ENCODE assay signal across 9 mouse cellular contexts in the genomic region with DNA sequence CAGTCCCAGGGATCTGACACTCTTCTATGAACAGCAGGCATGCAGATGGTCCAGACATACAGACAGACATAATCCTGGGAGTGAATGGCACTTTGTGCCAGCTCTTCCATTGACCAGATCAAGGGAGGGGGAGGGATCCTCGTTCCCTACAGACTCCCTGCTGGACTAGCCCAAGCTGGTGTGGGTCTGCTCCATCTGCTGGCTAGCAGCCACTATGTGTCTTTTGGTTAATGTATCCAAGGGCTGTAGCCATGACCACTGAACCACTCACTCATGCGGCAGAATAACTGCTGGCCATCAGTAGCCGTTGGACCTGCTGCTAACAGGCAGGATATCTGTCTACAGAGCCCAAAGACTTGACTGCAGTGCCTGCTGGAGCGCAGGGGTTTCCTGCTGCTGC. TPM values are rescaled to one million over a fixed set of nuclear protein-coding genes. Genes with fewer than 3 reads are reported as not detected.
DNase-seq lines count a peak whose midpoint lies in the region; ATAC-seq lines count a peak whose summit lies in the region.
"Had no signal": no experiment of that assay in that cellular context is flagged by ENCODE, and none has a peak within 500 bp of the region (broad histone marks: within the 10 kb centered on the region; RNA-seq: fewer than 3 reads in every experiment).

No protein-coding gene starts in this region.

- no peak for DNase-seq in heart, postnatal 10 days
- DNase-seq in embryonic facial prominence, embryonic 14.5 days (ENCODE audit: low spot score): no peak
- DNase-seq in neural tube, embryonic 11.5 days (ENCODE audit: low spot score): no peak
- no peak for DNase-seq in yolk sac, embryonic 10.5 days (ENCODE audit: low spot score)
- DNase-seq in lung, postnatal 36 days: no peak
- no peak for DNase-seq in adrenal gland, postnatal 14 days
- DNase-seq: layer of hippocampus, adult 9-11 months had no signal

- intact Hi-C loops in heart, postnatal 10 days (cut with DNase I): no loop called here

- peaks cover 9% of the 10 kb centered on the region for H3K4me1 ChIP-seq in heart, embryonic 12.5 days (replicated peaks)
- H3K4me1 ChIP-seq in embryonic facial prominence, embryonic 14.5 days (ENCODE audit: control insufficient read depth, insufficient read depth, low read length): no peaks in the 10 kb centered on the region
- H3K4me1 ChIP-seq in kidney, embryonic 14.5 days (ENCODE audit: control insufficient read depth, insufficient read depth, low read length): no peaks in the 10 kb centered on the region
- H3K4me1 ChIP-seq in neural tube, embryonic 11.5 days (ENCODE audit: control insufficient read depth, insufficient read depth, low read length): no peaks in the 10 kb centered on the region

- H3K9me3 ChIP-seq in heart, embryonic 12.5 days (replicated peaks): no peaks in the 10 kb centered on the region
- no peaks in the 10 kb centered on the region for H3K9me3 ChIP-seq in embryonic facial prominence, embryonic 14.5 days (ENCODE audit: control insufficient read depth, low read length)
- no peaks in the 10 kb centered on the region for H3K9me3 ChIP-seq in kidney, embryonic 14.5 days (ENCODE audit: control insufficient read depth, low read length)
- no peaks in the 10 kb centered on the region for H3K9me3 ChIP-seq in neural tube, embryonic 11.5 days (ENCODE audit: control insufficient read depth, low read length)

- no peak overlapping the region for H3K4me3 ChIP-seq in heart, embryonic 12.5 days
- H3K4me3 ChIP-seq in embryonic facial prominence, embryonic 14.5 days (ENCODE audit: low read depth, low read length): no peak overlapping the region
- H3K4me3 ChIP-seq in kidney, embryonic 14.5 days (ENCODE audit: low read length): no peak overlapping the region
- no peak overlapping the region for H3K4me3 ChIP-seq in neural tube, embryonic 11.5 days (ENCODE audit: low read depth, low read length)

- ATAC-seq in heart, embryonic 12.5 days (ENCODE audit: insufficient number of reproducible peaks, low FRiP score): no peak
- ATAC-seq in embryonic facial prominence, embryonic 14.5 days (ENCODE audit: low read depth): 0 out of 2 replicates have a peak, but pooled peaks have one; percentile 23
- ATAC-seq in kidney, embryonic 14.5 days (ENCODE audit: low FRiP score, low TSS enrichment): 0 out of 2 replicates have a peak, but pooled peaks have one; percentile 28
- peak; percentile 38; the same call in 1 of the 2 replicates for ATAC-seq in neural tube, embryonic 11.5 days (ENCODE audit: insufficient read depth, low FRiP score, low TSS enrichment)

- no peak overlapping the region for H3K9ac ChIP-seq in heart, embryonic 12.5 days
- H3K9ac ChIP-seq in embryonic facial prominence, embryonic 14.5 days (ENCODE audit: low read depth, low read length): no peak overlapping the region
- no peak overlapping the region for H3K9ac ChIP-seq in kidney, embryonic 14.5 days (ENCODE audit: low read depth, low read length)
- H3K9ac ChIP-seq in neural tube, embryonic 11.5 days (ENCODE audit: low read length): no peak overlapping the region

- H3K4me2 ChIP-seq in heart, embryonic 12.5 days: no peak overlapping the region
- no peak overlapping the region for H3K4me2 ChIP-seq in embryonic facial prominence, embryonic 14.5 days (ENCODE audit: low read depth, low read length)
- H3K4me2 ChIP-seq in kidney, embryonic 14.5 days (replicated peaks; ENCODE audit: low read depth, low read length): no peak overlapping the region
- no peak overlapping the region for H3K4me2 ChIP-seq in neural tube, embryonic 11.5 days (ENCODE audit: low read depth)

- H3K27me3 ChIP-seq in heart, embryonic 12.5 days (replicated peaks): no peaks in the 10 kb centered on the region
- H3K27me3 ChIP-seq in embryonic facial prominence, embryonic 14.5 days (replicated peaks; ENCODE audit: control insufficient read depth, insufficient read depth, low read length): no peaks in the 10 kb centered on the region
- no peaks in the 10 kb centered on the region for H3K27me3 ChIP-seq in kidney, embryonic 14.5 days (ENCODE audit: control insufficient read depth, insufficient read depth, low read length)
- no peaks in the 10 kb centered on the region for H3K27me3 ChIP-seq in neural tube, embryonic 11.5 days (ENCODE audit: control insufficient read depth, insufficient read depth, low read length)

- H3K27ac ChIP-seq in heart, embryonic 12.5 days (ENCODE audit: poor library complexity, severe bottlenecking): peak overlapping the region; percentile 9; the same call in 1 of the 2 replicates
- no peak overlapping the region for H3K27ac ChIP-seq in embryonic facial prominence, embryonic 14.5 days (replicated peaks; ENCODE audit: low read depth, low read length)
- H3K27ac ChIP-seq in kidney, embryonic 14.5 days (ENCODE audit: low read depth, low read length): no peak overlapping the region
- no peak overlapping the region for H3K27ac ChIP-seq in neural tube, embryonic 11.5 days (ENCODE audit: low read depth, low read length)

- 62% methylated on average over 4 of the region's 4 CpGs for WGBS in heart, embryonic 12.5 days
- 68% methylated on average over 4 of the region's 4 CpGs for WGBS in embryonic facial prominence, embryonic 14.5 days
- WGBS in kidney, embryonic 14.5 days: 61% methylated on average over 4 of the region's 4 CpGs
- WGBS in neural tube, embryonic 11.5 days: 57% methylated on average over 4 of the region's 4 CpGs

- peaks cover 35% of the 10 kb centered on the region for H3K36me3 ChIP-seq in heart, embryonic 12.5 days
- 0 out of 2 replicates have a peak, but pooled peaks cover 12% of the 10 kb centered on the region for H3K36me3 ChIP-seq in embryonic facial prominence, embryonic 14.5 days (ENCODE audit: control insufficient read depth, insufficient read depth, low read length)
- H3K36me3 ChIP-seq in kidney, embryonic 14.5 days (ENCODE audit: control insufficient read depth, insufficient read depth, low read length): peaks cover 3% of the 10 kb centered on the region; the same call in 1 of the 2 replicates
- H3K36me3 ChIP-seq in neural tube, embryonic 11.5 days (ENCODE audit: control insufficient read depth, insufficient read depth, low read length): no peaks in the 10 kb centered on the region; the same call in 1 of the 2 replicates

RNA-seq across cellular contexts. Expression of a gene that starts 39.7 kb away (rescaled TPM):
- polyA plus RNA-seq in heart, embryonic 12.5 days (2016; fragmentation: Nextera tagmentation; extraction: Ambion mirVana): 164 and 168 TPM in 2 replicates
- total RNA-seq in heart, postnatal 10 days (2021): 10 to 100 TPM; 74.1 to 76.5 TPM
- polyA plus RNA-seq in embryonic facial prominence, embryonic 14.5 days (2014; fragmentation: Nextera tagmentation; extraction: Ambion mirVana): 157 TPM in 2 replicates
- polyA plus RNA-seq in kidney, embryonic 14.5 days (2014; fragmentation: Nextera tagmentation; extraction: Ambion mirVana): 126 and 179 TPM in 2 replicates
- 165 and 170 TPM in 2 replicates for polyA plus RNA-seq in neural tube, embryonic 11.5 days (2014; fragmentation: Nextera tagmentation; extraction: Ambion mirVana)
- 167 and 168 TPM in 2 replicates for total RNA-seq in adrenal gland, postnatal 14 days (2021)
